Mouse (Mus musculus): Measurements from ENCODE around the gene Rcl1. TPM values are rescaled to one million over a fixed set of nuclear protein-coding genes. Genes with fewer than 3 reads are reported as not detected.

The Rcl1 gene
- polyA plus RNA-seq, 1 experiment: 53.3 TPM

- no peaks in the 10 kb centered on the region for H3K27me3 ChIP-seq (ENCODE audit: control insufficient read depth, insufficient read depth, low read length, poor library complexity, severe bottlenecking)
- no peak for TF ChIP-seq POLR2A (IDR thresholded peaks at IDR 0.05; ENCODE audit: insufficient read depth, low read length)
- TF ChIP-seq EP300 (IDR thresholded peaks at IDR 0.05; ENCODE audit: insufficient read depth, low read depth, low read length): no peak
- TF ChIP-seq CTCF (IDR thresholded peaks at IDR 0.05; ENCODE audit: low read depth, low read length): no peak
- no peak overlapping the region for H3K27ac ChIP-seq (ENCODE audit: insufficient read depth, low read length)
- no peaks in the 10 kb centered on the region for H3K4me1 ChIP-seq (ENCODE audit: control insufficient read depth, insufficient read depth, low read length)
- no peak overlapping the region for H3K4me3 ChIP-seq (ENCODE audit: low read depth, low read length)
- no peak overlapping the region for H3K9ac ChIP-seq (ENCODE audit: low read depth, poor library complexity, severe bottlenecking)
- no peaks in the 10 kb centered on the region for H3K9me3 ChIP-seq (replicated peaks; ENCODE audit: control insufficient read depth, insufficient read depth, low read length, poor library complexity, severe bottlenecking)
- peaks cover under 1% of the 10 kb centered on the region for H3K36me3 ChIP-seq (ENCODE audit: control insufficient read depth, insufficient read depth, low read length, poor library complexity, severe bottlenecking)
Observed at GRCm38 (mm10) chr19:29149583-29149982, 48.4 kb downstream of the Rcl1 start.

- no peaks in the 10 kb centered on the region for H3K36me3 ChIP-seq (ENCODE audit: control insufficient read depth, insufficient read depth, low read length, poor library complexity, severe bottlenecking)
Observed at GRCm38 (mm10) chr19:29150038-29150437, 48.9 kb downstream of the Rcl1 start.

GRCm38 (mm10) chr19:29151443-29151842 lies 50.3 kb downstream of the Rcl1 start:
- H3K4me3 ChIP-seq (ENCODE audit: low read depth, low read length): no peak overlapping the region
- TF ChIP-seq EP300 (IDR thresholded peaks at IDR 0.05; ENCODE audit: insufficient read depth, low read depth, low read length): no peak
- TF ChIP-seq POLR2A (IDR thresholded peaks at IDR 0.05; ENCODE audit: insufficient read depth, low read length): no peak
- no peak for TF ChIP-seq CTCF (IDR thresholded peaks at IDR 0.05; ENCODE audit: low read depth, low read length)
- no peaks in the 10 kb centered on the region for H3K36me3 ChIP-seq (ENCODE audit: control insufficient read depth, insufficient read depth, low read length, poor library complexity, severe bottlenecking)
- no peaks in the 10 kb centered on the region for H3K4me1 ChIP-seq (ENCODE audit: control insufficient read depth, insufficient read depth, low read length)
- no peaks in the 10 kb centered on the region for H3K9me3 ChIP-seq (replicated peaks; ENCODE audit: control insufficient read depth, insufficient read depth, low read length, poor library complexity, severe bottlenecking)
- H3K9ac ChIP-seq (ENCODE audit: low read depth, poor library complexity, severe bottlenecking): no peak overlapping the region
- H3K27me3 ChIP-seq (ENCODE audit: control insufficient read depth, insufficient read depth, low read length, poor library complexity, severe bottlenecking): no peaks in the 10 kb centered on the region
- H3K27ac ChIP-seq (ENCODE audit: insufficient read depth, low read length): no peak overlapping the region

More at GRCm38 (mm10) chr19:29150038-29150437, 48.9 kb downstream of the Rcl1 start:
- Histone ChIP-seq H3K27ac (ENCODE audit: insufficient read depth, low read length) (no peak overlapping the region), H3K4me3 (ENCODE audit: low read depth, low read length) (no peak overlapping the region), H3K9me3 (replicated peaks; ENCODE audit: control insufficient read depth, insufficient read depth, low read length, poor library complexity, severe bottlenecking) (no peaks in the 10 kb centered on the region), H3K4me1 (ENCODE audit: control insufficient read depth, insufficient read depth, low read length) (no peaks in the 10 kb centered on the region), H3K9ac (ENCODE audit: low read depth, poor library complexity, severe bottlenecking) (no peak overlapping the region), H3K27me3 (ENCODE audit: control insufficient read depth, insufficient read depth, low read length, poor library complexity, severe bottlenecking) (no peaks in the 10 kb centered on the region)
- TF ChIP-seq CTCF (IDR thresholded peaks at IDR 0.05; ENCODE audit: low read depth, low read length) (no peak), POLR2A (IDR thresholded peaks at IDR 0.05; ENCODE audit: insufficient read depth, low read length) (no peak), EP300 (IDR thresholded peaks at IDR 0.05; ENCODE audit: insufficient read depth, low read depth, low read length) (no peak)

GRCm38 (mm10) chr19:29155552-29155951 lies 54.4 kb downstream of the Rcl1 start:
- H3K4me3 ChIP-seq (ENCODE audit: low read depth, low read length): no peak overlapping the region

GRCm38 (mm10) chr19:29156417-29156816 lies 55.2 kb downstream of the Rcl1 start:
- Histone ChIP-seq H3K9ac (ENCODE audit: low read depth, poor library complexity, severe bottlenecking) (no peak overlapping the region), H3K27ac (ENCODE audit: insufficient read depth, low read length) (no peak overlapping the region), H3K27me3 (ENCODE audit: control insufficient read depth, insufficient read depth, low read length, poor library complexity, severe bottlenecking) (no peaks in the 10 kb centered on the region), H3K4me1 (ENCODE audit: control insufficient read depth, insufficient read depth, low read length) (no peaks in the 10 kb centered on the region), H3K9me3 (replicated peaks; ENCODE audit: control insufficient read depth, insufficient read depth, low read length, poor library complexity, severe bottlenecking) (no peaks in the 10 kb centered on the region), H3K4me3 (ENCODE audit: low read depth, low read length) (no peak overlapping the region), H3K36me3 (ENCODE audit: control insufficient read depth, insufficient read depth, low read length, poor library complexity, severe bottlenecking) (no peaks in the 10 kb centered on the region)
- TF ChIP-seq CTCF (IDR thresholded peaks at IDR 0.05; ENCODE audit: low read depth, low read length): no peak
- TF ChIP-seq POLR2A (IDR thresholded peaks at IDR 0.05; ENCODE audit: insufficient read depth, low read length): no peak
- TF ChIP-seq EP300 (IDR thresholded peaks at IDR 0.05; ENCODE audit: insufficient read depth, low read depth, low read length): no peak

More at GRCm38 (mm10) chr19:29155552-29155951, 54.4 kb downstream of the Rcl1 start:
- H3K36me3 ChIP-seq (ENCODE audit: control insufficient read depth, insufficient read depth, low read length, poor library complexity, severe bottlenecking): no peaks in the 10 kb centered on the region
- no peak for TF ChIP-seq CTCF (IDR thresholded peaks at IDR 0.05; ENCODE audit: low read depth, low read length)
- no peak for TF ChIP-seq EP300 (IDR thresholded peaks at IDR 0.05; ENCODE audit: insufficient read depth, low read depth, low read length)
- H3K9ac ChIP-seq (ENCODE audit: low read depth, poor library complexity, severe bottlenecking): no peak overlapping the region
- H3K9me3 ChIP-seq (replicated peaks; ENCODE audit: control insufficient read depth, insufficient read depth, low read length, poor library complexity, severe bottlenecking): no peaks in the 10 kb centered on the region
- no peaks in the 10 kb centered on the region for H3K27me3 ChIP-seq (ENCODE audit: control insufficient read depth, insufficient read depth, low read length, poor library complexity, severe bottlenecking)
- H3K27ac ChIP-seq (ENCODE audit: insufficient read depth, low read length): no peak overlapping the region
- no peaks in the 10 kb centered on the region for H3K4me1 ChIP-seq (ENCODE audit: control insufficient read depth, insufficient read depth, low read length)

GRCm38 (mm10) chr19:29157678-29158466 lies 56.7 kb downstream of the Rcl1 start:
- Histone ChIP-seq H3K4me3 (ENCODE audit: low read depth, low read length) (no peak overlapping the region), H3K4me1 (ENCODE audit: control insufficient read depth, insufficient read depth, low read length) (no peaks in the 10 kb centered on the region), H3K9ac (ENCODE audit: low read depth, poor library complexity, severe bottlenecking) (no peak overlapping the region), H3K9me3 (replicated peaks; ENCODE audit: control insufficient read depth, insufficient read depth, low read length, poor library complexity, severe bottlenecking) (no peaks in the 10 kb centered on the region), H3K27me3 (ENCODE audit: control insufficient read depth, insufficient read depth, low read length, poor library complexity, severe bottlenecking) (no peaks in the 10 kb centered on the region), H3K27ac (ENCODE audit: insufficient read depth, low read length) (no peak overlapping the region), H3K36me3 (ENCODE audit: control insufficient read depth, insufficient read depth, low read length, poor library complexity, severe bottlenecking) (no peaks in the 10 kb centered on the region)
- TF ChIP-seq POLR2A (IDR thresholded peaks at IDR 0.05; ENCODE audit: insufficient read depth, low read length) (no peak), CTCF (IDR thresholded peaks at IDR 0.05; ENCODE audit: low read depth, low read length) (no peak), EP300 (IDR thresholded peaks at IDR 0.05; ENCODE audit: insufficient read depth, low read depth, low read length) (no peak)

All from ES-Bruce4 (cell line).